Mouse (Mus musculus): Measurements from ENCODE around the gene Gm20806. TPM values are rescaled to one million over a fixed set of nuclear protein-coding genes. Genes with fewer than 3 reads are reported as not detected.

Gene Gm20806
- polyA plus RNA-seq (2015; fragmentation: Illumina TruSeq; extraction: RNeasy Lipid Tissue Mini Kit (QIAGEN cat#74804); ENCODE audit: low read depth, low replicate concordance): not detected

GRCm38 (mm10) chrY:78837956-78838355 lies at the start of gene Gm20806:
Gene Gm20806, minus strand, starts transcription at chrY:78838056.

All from brain, adult 10 weeks (tissue).